Mouse (Mus musculus) myocyte (in vitro differentiated cells): ENCODE measurements at regions not wholly inside any gene's neighbourhood (a gene's known extent, or its start where the extent isn't known, plus 50 kb on each side); places are given as distances from the start of the nearest gene placed in this dataset.

Source experiments
- MYOD1 ChIP-seq, 3 experiments: IDR thresholded peaks; one replicate each; pipeline ENCODE4 v1.6.1; 2011; ENCODE audit warnings: control low read depth in 2 of 3, low read depth in 2 of 3, mild to moderate bottlenecking in 2 of 3, moderate library complexity in 1 of 3; ENCODE audit not compliant: insufficient read length in 2 of 3, control insufficient read depth in 1 of 3
- POLR2AphosphoS2 ChIP-seq: IDR thresholded peaks from one replicate; pipeline ENCODE4 v1.6.1; 2011; ENCODE audit warnings: low read depth, control low read depth; ENCODE audit not compliant: insufficient read length

- TF ChIP-seq POLR2AphosphoS2 = no peak
- TF ChIP-seq MYOD1 (IDR thresholded peaks at IDR 0.05; ENCODE audit: control insufficient read depth in 1 of 3, insufficient read length in 2 of 3, low read depth in 2 of 3) = no peak
Measured at GRCm38 (mm10) chr17:49342636-49343035, 85.5 kb upstream of the Mocs1 start.
